Comparison of ENCODE assay signal across 8 mouse cellular contexts in genomic region chr16:22162066-22162511, GRCm38 (mm10). TPM values are rescaled to one million over a fixed set of nuclear protein-coding genes. Genes with fewer than 3 reads are reported as not detected.
A peak's percentile ranks its signal among the peaks of the same experiment; 100 is the strongest.
DNase-seq lines count a peak whose midpoint lies in the region; ATAC-seq lines count a peak whose summit lies in the region.

No protein-coding gene starts in this region.

- peak overlapping the region; percentile 84 for H3K4me2 ChIP-seq in hindbrain, embryonic 12.5 days (replicated peaks)

- H3K9ac ChIP-seq in hindbrain, embryonic 12.5 days: peak overlapping the region; percentile 97

- H3K36me3 ChIP-seq in heart, embryonic 10.5 days: no peaks in the 10 kb centered on the region
- no peaks in the 10 kb centered on the region for H3K36me3 ChIP-seq in hindbrain, embryonic 12.5 days

- under 1% methylated on average over 19 of the region's 19 CpGs for WGBS in heart, embryonic 10.5 days
- under 1% methylated on average over 19 of the region's 19 CpGs for WGBS in hindbrain, embryonic 12.5 days

- no peak; the same call in 1 of the 2 replicates for ATAC-seq in hindbrain, embryonic 12.5 days (ENCODE audit: low FRiP score)
- ATAC-seq in cerebellum, adult (ENCODE audit: insufficient number of reproducible peaks, low FRiP score, low TSS enrichment): no peak

- H3K9me3 ChIP-seq in heart, embryonic 10.5 days: no peaks in the 10 kb centered on the region
- no peaks in the 10 kb centered on the region for H3K9me3 ChIP-seq in hindbrain, embryonic 12.5 days (replicated peaks)

- peak overlapping the region; percentile 98 for H3K27ac ChIP-seq in heart, embryonic 10.5 days
- peak overlapping the region; percentile 86 for H3K27ac ChIP-seq in hindbrain, embryonic 12.5 days

- peak; percentile 76 for DNase-seq in heart, embryonic 10.5 days (ENCODE audit: low spot score)
- DNase-seq in heart, adult 8-10 months (ENCODE audit: low spot score): no peak
- peak; percentile 30 for DNase-seq in urinary bladder, adult 2 months (ENCODE audit: low spot score)
- DNase-seq in urinary bladder, postnatal 10 days (ENCODE audit: low spot score): no peak
- peak; percentile 6 for DNase-seq in lung, postnatal 10 days
- DNase-seq in layer of hippocampus, adult 9-10 months (ENCODE audit: low spot score): no peak

- peaks cover 18% of the 10 kb centered on the region for H3K4me1 ChIP-seq in heart, embryonic 10.5 days
- H3K4me1 ChIP-seq in hindbrain, embryonic 12.5 days: peaks cover 31% of the 10 kb centered on the region

- no peaks in the 10 kb centered on the region for H3K27me3 ChIP-seq in heart, embryonic 10.5 days (ENCODE audit: insufficient read depth, poor library complexity, severe bottlenecking)
- H3K27me3 ChIP-seq in hindbrain, embryonic 12.5 days: no peaks in the 10 kb centered on the region

- peak overlapping the region; percentile 97 for H3K4me3 ChIP-seq in heart, embryonic 10.5 days
- peak overlapping the region; percentile 77 for H3K4me3 ChIP-seq in hindbrain, embryonic 12.5 days

RNA-seq across cellular contexts. Expression of gene Igf2bp2, which starts 1.0 kb away (rescaled TPM):
- polyA plus RNA-seq in heart, embryonic 10.5 days (2016; fragmentation: Nextera tagmentation; extraction: Ambion mirVana): 117 and 143 TPM in 2 replicates
- total RNA-seq in heart, adult 8-10 months (2022): 1 to 10 TPM; 3.6 to 4.4 (median 3.9) TPM
- polyA plus RNA-seq in urinary bladder, adult 2 months (2012; rRNA removed): 2.6 and 5.1 TPM in 2 replicates
- 89.9 and 93.6 TPM in 2 replicates for polyA plus RNA-seq in hindbrain, embryonic 12.5 days (2016; fragmentation: Nextera tagmentation; extraction: Ambion mirVana)

Comparison
In these comparisons a context has a peak if more than half of its experiments do, and no peak if none do; other contexts are left out.
1. DNase-seq: peak in heart, embryonic 10.5 days (single experiment), urinary bladder, adult 2 months (single experiment) and lung, postnatal 10 days (single experiment); none in heart, adult 8-10 months (single experiment), urinary bladder, postnatal 10 days (single experiment) and layer of hippocampus, adult 9-10 months (single experiment).
2. RNA of gene Igf2bp2, which starts 1.0 kb away (polyA plus RNA-seq): 117 to 143 TPM in heart, embryonic 10.5 days and 89.9 to 93.6 TPM in hindbrain, embryonic 12.5 days; 2.6 to 5.1 TPM in urinary bladder, adult 2 months; every median in the first group is over 10 times any median in the second.